Mouse (Mus musculus): ENCODE data around the gene Rnpep. TPM values are rescaled to one million over a fixed set of nuclear protein-coding genes. Genes with fewer than 3 reads are reported as not detected.

Gene Rnpep
- polyA plus RNA-seq, 1 experiment from 2014 or later: 106 TPM

DNA sequence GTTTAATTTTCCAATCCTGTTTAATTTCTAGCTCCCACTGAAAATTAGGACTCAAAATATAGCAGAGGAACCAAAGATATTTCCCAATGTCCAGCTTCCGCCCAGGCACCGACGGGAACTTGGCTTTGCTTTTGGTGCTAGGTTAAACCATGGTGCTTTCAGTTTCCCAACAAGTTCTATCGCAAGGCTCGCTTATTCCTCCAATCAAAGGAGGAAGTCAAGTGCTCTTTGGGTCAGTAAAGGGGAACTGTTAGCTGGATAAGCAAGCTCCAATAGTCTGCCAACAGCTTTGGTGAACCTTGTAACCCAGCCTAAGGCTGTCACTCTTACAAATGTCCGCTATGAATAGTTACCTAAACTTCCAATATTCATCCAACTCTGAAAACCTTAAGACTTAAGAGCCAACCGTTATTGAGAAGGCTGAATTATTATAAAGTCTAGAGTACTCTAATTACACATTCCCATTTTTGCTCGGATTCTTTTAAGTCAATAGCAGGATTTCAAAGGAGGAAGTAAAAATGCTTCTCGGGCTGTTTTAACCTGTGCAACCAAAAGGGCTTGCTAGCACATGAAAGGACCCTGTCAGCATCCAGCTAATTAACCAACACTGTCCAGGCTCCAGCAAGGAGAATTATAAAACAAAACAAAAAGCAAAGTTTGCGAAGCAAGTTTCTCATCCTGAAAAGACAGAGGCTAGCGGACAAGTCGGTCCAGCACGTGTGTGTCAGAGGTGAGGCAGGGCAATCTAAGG, 1.2 kb downstream of the Rnpep start:
- Histone ChIP-seq H3K27ac (replicated peaks) (peak overlapping the region; percentile 86), H3K4me3 (peak overlapping the region; percentile 81), H3K36me3 (peaks cover 13% of the 10 kb centered on the region), H3K4me1 (replicated peaks) (peaks cover 36% of the 10 kb centered on the region), H3K9me3 (no peaks in the 10 kb centered on the region), H3K4me2 (peak overlapping the region; percentile 83), H3K27me3 (no peaks in the 10 kb centered on the region), H3K9ac (peak overlapping the region; percentile 92)
- 42% methylated on average over 13 of the region's 13 CpGs for WGBS
- no peak for ATAC-seq (ENCODE audit: low FRiP score, low read depth)

DNA sequence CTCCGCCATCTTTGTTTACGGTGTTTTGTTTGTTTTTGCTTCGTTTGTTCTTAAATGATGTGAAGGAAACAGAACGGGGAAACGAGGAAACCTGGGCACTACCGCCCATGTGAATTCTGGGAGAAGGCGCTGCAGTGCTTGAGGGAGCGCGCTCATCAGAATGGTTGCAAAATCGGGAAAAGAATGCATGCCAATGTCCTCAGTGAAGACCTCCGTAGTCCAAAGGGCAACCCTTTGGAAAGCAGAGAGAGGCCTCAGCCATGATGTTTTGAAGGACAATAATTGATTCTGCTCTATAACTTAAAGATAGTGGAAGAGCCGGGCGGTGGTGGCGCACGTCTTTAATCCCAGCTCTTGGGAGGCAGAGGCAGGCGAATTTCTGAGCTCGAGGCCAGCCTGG, 2.0 kb downstream of the Rnpep start:
- H3K4me1 ChIP-seq (replicated peaks): peaks cover 36% of the 10 kb centered on the region
- H3K36me3 ChIP-seq: peaks cover 21% of the 10 kb centered on the region
- no peak overlapping the region for H3K4me3 ChIP-seq
- H3K4me2 ChIP-seq: peak overlapping the region; percentile 16; the same call in 1 of the 2 replicates
- H3K9ac ChIP-seq: no peak overlapping the region
- no peaks in the 10 kb centered on the region for H3K27me3 ChIP-seq
- WGBS: 95% methylated on average over 17 of the region's 17 CpGs
- no peaks in the 10 kb centered on the region for H3K9me3 ChIP-seq
- no peak for ATAC-seq (ENCODE audit: low FRiP score, low read depth)
- H3K27ac ChIP-seq (replicated peaks): no peak overlapping the region

DNA sequence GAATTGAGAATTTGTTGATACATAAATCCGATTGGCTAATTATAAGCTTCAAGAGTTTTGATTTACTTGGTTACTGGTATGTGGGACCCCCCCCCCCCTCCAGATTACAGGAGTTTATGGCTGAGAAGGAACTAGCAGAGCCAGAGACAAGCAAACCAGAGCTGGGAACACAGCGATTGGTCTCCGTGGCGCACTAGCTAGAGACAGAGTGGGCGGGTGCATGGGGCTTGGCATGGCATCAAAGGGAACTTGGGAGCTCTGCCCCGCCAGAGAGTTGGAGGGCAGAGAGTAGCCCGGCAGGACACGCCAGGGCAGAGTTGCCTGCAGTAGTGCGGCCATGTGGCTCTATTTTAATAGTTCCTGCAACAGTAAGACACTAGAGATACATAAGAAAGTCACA, 3.2 kb downstream of the Rnpep start:
- WGBS: 64% methylated on average over 9 of the region's 9 CpGs
- ATAC-seq (ENCODE audit: low FRiP score, low read depth): no peak
- H3K4me1 ChIP-seq (replicated peaks): peaks cover 36% of the 10 kb centered on the region

DNA sequence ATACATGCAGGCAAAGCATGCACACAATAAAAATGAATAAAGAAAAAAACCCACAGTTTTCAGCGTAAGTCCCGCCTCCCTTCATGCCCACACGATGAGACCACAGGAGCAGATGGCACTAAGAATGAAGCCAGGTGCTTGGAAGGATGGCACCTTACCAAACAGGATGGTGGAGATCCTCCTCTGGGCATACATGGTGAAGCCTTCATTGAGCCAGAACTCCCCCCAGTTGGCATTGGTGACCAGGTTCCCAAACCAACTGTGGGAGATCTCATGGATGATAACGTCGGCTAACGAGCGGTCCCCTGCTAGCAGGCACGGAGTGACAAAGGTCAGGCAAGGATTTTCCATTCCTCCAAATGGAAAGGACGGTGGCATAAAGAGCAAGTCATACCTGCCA, 12.5 kb downstream of the Rnpep start:
- Histone ChIP-seq H3K4me2 (no peak overlapping the region), H3K4me3 (no peak overlapping the region), H3K9me3 (no peaks in the 10 kb centered on the region), H3K27me3 (no peaks in the 10 kb centered on the region), H3K27ac (replicated peaks) (no peak overlapping the region), H3K9ac (no peak overlapping the region), H3K36me3 (peaks cover 51% of the 10 kb centered on the region), H3K4me1 (replicated peaks) (no peaks in the 10 kb centered on the region)
- ATAC-seq (ENCODE audit: low FRiP score, low read depth): no peak
- 87% methylated on average over 9 of the region's 9 CpGs for WGBS

More for the DNA sequence above, 3.2 kb downstream of the Rnpep start:
- peaks cover 32% of the 10 kb centered on the region for H3K36me3 ChIP-seq
- H3K4me3 ChIP-seq: no peak overlapping the region
- no peaks in the 10 kb centered on the region for H3K9me3 ChIP-seq
- H3K27ac ChIP-seq (replicated peaks): no peak overlapping the region
- H3K4me2 ChIP-seq: 0 out of 2 replicates have a peak overlapping the region, but pooled peaks have one; percentile 16
- H3K27me3 ChIP-seq: no peaks in the 10 kb centered on the region
- H3K9ac ChIP-seq: no peak overlapping the region

DNA sequence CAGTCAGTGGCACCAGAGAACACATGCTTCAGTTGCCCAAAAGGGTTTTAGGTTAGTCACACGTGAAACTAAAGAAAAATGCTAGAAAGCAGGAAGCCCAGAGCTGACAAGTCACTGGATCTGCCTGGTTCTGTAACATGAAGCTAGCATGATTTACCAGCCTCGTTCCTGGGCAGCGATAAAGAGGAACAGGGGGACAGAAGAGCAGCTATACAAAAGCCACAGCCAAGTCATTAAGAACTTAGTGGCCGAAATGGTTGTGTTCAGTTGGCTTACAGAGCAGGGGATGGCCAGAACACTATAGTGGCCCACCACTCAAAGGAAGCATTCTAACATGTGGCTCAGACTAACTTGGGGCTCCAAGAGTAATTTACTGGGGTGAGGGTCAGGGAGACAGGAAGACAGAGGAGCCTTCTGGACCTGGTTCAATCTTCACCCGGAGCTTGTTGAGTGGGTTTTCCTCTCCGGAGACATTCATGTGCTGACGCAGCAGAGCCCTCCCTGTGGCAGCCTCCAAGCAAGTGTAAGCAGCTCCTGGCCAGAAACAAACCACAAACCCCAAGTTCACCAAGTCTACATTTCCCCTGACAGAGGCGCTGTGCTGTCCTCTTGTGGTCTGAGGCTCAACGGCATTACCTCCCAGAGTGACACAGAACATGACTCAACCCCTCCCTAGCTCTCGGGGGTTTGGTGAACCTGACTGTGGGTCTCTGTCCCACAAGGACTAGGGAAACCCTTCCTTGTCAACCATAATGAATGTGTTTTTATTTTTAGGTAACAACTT, 16.0 kb downstream of the Rnpep start:
- H3K36me3 ChIP-seq: peaks cover 67% of the 10 kb centered on the region
- 87% methylated on average over 10 of the region's 10 CpGs for WGBS
- no peak for ATAC-seq (ENCODE audit: low FRiP score, low read depth)

DNA sequence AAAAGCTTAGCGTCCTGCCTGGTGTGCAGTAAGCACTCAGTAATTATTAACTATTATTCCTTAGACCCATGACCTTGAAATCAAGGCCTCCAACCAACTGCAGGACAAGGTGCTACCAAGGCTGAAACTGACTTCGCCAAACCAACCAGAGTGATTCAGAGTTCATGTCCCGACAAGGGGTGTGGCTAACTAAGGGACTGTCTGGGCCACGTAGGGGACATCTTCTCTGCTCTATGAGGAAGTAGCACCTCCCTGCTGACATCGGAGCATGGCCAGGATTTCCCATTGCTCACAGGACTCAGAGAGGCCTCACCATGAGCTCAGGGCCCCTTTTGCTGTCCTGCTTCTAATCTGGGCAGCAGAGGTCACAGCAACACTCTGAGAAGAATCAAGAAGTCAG, 18.1 kb downstream of the Rnpep start:
- Histone ChIP-seq H3K9me3 (no peaks in the 10 kb centered on the region), H3K36me3 (peaks cover 64% of the 10 kb centered on the region), H3K27ac (replicated peaks) (no peak overlapping the region), H3K9ac (no peak overlapping the region), H3K4me2 (no peak overlapping the region), H3K4me3 (no peak overlapping the region), H3K4me1 (replicated peaks) (no peaks in the 10 kb centered on the region), H3K27me3 (no peaks in the 10 kb centered on the region)
- WGBS: 87% methylated on average over 5 of the region's 5 CpGs
- ATAC-seq (ENCODE audit: low FRiP score, low read depth): no peak

More for the DNA sequence above, 16.0 kb downstream of the Rnpep start:
- Histone ChIP-seq H3K4me1 (replicated peaks) (no peaks in the 10 kb centered on the region), H3K4me3 (no peak overlapping the region), H3K27me3 (no peaks in the 10 kb centered on the region), H3K27ac (replicated peaks) (no peak overlapping the region), H3K9me3 (no peaks in the 10 kb centered on the region), H3K9ac (no peak overlapping the region), H3K4me2 (no peak overlapping the region)

DNA sequence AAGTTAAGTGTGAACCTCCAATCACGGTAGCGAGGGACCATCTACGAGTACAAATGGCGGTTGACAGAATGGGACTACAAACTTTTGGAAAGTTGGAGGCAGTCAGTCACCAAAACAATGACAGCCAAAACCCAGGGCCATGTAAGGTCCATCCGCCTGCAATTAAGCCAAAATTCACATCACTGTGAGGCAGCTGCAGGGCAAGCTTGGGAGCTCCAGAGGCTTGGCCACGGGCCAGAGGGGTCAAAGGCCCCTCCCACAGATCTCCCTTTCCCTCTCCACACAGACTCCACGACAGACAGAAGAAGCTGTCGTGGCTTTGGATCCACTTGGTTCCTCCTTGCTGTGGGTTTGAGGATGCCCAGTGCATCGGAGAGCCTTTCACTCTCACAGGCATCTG, 20.6 kb downstream of the Rnpep start:
- H3K27ac ChIP-seq (replicated peaks): no peak overlapping the region
- H3K36me3 ChIP-seq: peaks cover 55% of the 10 kb centered on the region
- H3K4me1 ChIP-seq (replicated peaks): peaks cover 7% of the 10 kb centered on the region
- H3K9ac ChIP-seq: no peak overlapping the region
- ATAC-seq (ENCODE audit: low FRiP score, low read depth): no peak
- H3K4me3 ChIP-seq: no peak overlapping the region
- no peak overlapping the region for H3K4me2 ChIP-seq
- WGBS: 82% methylated on average over 9 of the region's 9 CpGs
- H3K9me3 ChIP-seq: no peaks in the 10 kb centered on the region
- H3K27me3 ChIP-seq: no peaks in the 10 kb centered on the region

DNA sequence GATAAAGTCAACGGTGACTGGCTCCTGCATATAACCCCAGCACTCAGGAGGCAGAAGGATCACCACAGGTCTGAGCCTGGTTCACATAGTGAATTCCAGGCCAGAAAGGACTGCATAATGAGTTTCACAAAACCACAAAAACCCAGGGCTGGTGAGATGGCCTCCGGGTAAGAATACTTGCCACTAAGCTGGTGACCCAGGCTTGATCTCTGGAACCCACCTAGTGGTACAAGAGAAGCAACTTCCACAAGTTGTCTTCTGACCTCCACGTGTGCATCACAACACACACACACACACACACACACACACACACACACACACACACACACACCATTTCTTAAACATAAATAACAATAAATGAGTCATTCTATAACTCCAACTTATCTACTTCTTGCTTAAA, 21.6 kb downstream of the Rnpep start:
- Histone ChIP-seq H3K9me3 (no peaks in the 10 kb centered on the region), H3K4me1 (replicated peaks) (peaks cover 9% of the 10 kb centered on the region), H3K27ac (replicated peaks) (no peak overlapping the region), H3K4me3 (no peak overlapping the region), H3K36me3 (peaks cover 49% of the 10 kb centered on the region), H3K4me2 (no peak overlapping the region), H3K27me3 (no peaks in the 10 kb centered on the region), H3K9ac (no peak overlapping the region)
- ATAC-seq (ENCODE audit: low FRiP score, low read depth): no peak
- WGBS: 94% methylated on average over 3 of the region's 3 CpGs

DNA sequence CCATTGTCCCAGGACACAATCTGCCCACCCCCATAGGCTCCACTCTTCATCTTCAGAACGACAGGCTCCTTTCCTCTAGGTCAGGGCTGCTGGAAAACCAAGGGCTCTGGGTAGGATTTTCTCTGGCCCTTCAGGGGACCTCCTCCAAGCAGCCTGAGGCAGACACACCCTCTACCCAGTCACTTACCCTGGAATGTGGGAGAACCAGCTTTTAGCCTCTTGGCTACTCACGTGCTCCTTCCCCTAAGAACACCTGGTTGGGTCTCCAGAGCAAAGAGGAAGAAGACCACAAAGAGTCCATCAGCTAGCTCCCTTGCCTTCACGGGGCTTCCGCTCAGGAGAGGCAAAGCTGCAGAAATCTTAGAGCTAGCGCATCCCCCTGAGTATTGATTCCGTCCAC, 23.0 kb downstream of the Rnpep start:
- Histone ChIP-seq H3K27me3 (no peaks in the 10 kb centered on the region), H3K9me3 (no peaks in the 10 kb centered on the region), H3K9ac (no peak overlapping the region), H3K4me3 (no peak overlapping the region), H3K4me2 (no peak overlapping the region), H3K27ac (replicated peaks) (no peak overlapping the region), H3K36me3 (peaks cover 41% of the 10 kb centered on the region), H3K4me1 (replicated peaks) (peaks cover 9% of the 10 kb centered on the region)
- ATAC-seq (ENCODE audit: low FRiP score, low read depth): no peak
- WGBS: 82% methylated on average over 6 of the region's 6 CpGs

DNA sequence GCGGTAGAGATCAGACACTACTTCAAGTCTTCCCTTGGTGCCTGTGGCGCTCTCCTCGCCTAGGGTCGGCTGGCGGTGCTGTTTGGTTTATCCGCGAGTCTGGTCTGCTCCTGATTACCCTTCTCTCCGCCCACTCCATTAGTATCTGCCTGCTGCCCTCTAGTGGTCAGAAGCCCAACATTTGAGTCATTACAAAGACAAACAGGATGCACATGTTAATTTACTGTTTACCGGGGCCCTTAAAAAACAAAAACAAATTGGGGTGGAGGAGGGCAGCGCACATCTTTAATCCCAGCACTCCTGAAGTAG, 24.8 kb downstream of the Rnpep start:
- no peaks in the 10 kb centered on the region for H3K27me3 ChIP-seq
- H3K9me3 ChIP-seq: no peaks in the 10 kb centered on the region
- H3K36me3 ChIP-seq: peaks cover 24% of the 10 kb centered on the region
- 0 out of 2 replicates have a peak overlapping the region, but pooled peaks have one; percentile 6 for H3K9ac ChIP-seq
- peak overlapping the region; percentile 51 for H3K4me2 ChIP-seq
- peaks cover 9% of the 10 kb centered on the region for H3K4me1 ChIP-seq (replicated peaks)
- H3K27ac ChIP-seq (replicated peaks): no peak overlapping the region; the same call in 1 of the 2 replicates
- under 1% methylated on average over 10 of the region's 10 CpGs for WGBS
- H3K4me3 ChIP-seq: peak overlapping the region; percentile 4
- peak; percentile 87 for ATAC-seq (ENCODE audit: low FRiP score, low read depth)

DNA sequence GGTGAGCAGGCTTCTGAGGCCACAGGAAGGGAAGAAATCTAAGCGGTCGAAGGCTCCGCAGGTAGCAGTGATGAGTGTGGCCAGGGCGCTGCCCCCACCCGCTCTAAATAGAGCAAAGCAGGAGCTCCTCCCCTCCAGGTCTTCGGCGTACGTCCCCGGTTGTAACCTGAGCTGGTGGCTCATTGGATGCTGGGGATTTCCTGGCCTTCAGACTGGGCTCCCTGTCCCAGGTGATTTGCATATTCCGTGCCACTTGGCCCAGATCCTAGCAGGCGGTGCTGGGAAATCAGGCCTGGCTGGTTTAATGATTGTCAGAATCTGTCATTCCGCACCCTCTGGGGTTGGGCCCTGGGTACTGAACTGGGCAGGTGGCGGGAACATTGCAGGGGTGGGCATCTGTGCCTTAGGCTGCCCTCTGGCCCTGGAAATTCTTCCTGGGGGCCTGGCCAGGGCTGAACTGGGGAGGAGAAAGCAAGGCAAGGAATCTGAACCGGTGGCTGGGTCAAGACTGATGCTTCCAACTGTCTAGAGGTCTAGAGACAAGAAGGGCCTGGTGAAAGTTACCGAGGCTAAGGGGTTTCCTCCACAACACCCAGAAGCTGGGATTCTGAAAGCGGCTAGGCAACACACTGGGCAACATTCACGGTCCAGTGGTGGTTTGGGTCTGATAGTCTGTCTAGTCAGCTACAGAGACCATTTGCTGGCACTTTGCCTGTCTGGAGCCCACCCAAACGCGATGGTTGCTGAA, 25.3 kb downstream of the Rnpep start, which contains the start of gene Elf3:
Gene Elf3 (minus strand): TSS at position 189 of the 748 bp plus-strand sequence.
- WGBS: 10% methylated on average over 19 of the region's 19 CpGs
- Histone ChIP-seq H3K4me2 (peak within 1 kb of the TSS; percentile 51), H3K27me3 (no peaks in the 10 kb centered on the region), H3K9ac (0 out of 2 replicates have a peak within 1 kb of the TSS, but pooled peaks have one; percentile 6), H3K9me3 (no peaks in the 10 kb centered on the region), H3K4me1 (replicated peaks) (peaks cover 9% of the 10 kb centered on the region), H3K36me3 (peaks cover 19% of the 10 kb centered on the region), H3K4me3 (peak within 1 kb of the TSS; percentile 4), H3K27ac (replicated peaks) (no peak within 1 kb of the TSS; the same call in 1 of the 2 replicates)
- ATAC-seq (ENCODE audit: low FRiP score, low read depth): peak; percentile 49

DNA sequence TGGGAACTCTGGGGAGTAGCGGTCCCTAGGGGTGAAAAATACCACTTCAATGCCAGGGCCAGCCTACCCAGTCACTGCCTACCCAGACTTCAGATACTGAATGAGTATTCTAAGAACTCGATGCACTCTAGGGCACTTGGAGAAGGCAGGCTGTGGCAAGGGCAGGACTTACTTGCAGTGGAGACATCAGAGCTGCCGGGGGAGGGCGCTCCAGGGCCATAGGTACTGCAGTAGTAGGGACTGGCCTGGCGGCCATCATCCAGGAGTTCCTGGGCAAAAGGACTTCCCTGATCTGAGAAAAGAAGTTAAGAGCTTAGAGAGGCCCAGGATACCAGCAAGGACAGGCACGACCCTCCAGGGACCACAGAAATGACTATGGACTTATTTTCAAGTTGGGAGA, 27.6 kb downstream of the Rnpep start:
- peaks cover 9% of the 10 kb centered on the region for H3K4me1 ChIP-seq (replicated peaks)
- no peak overlapping the region for H3K4me2 ChIP-seq
- no peak for ATAC-seq (ENCODE audit: low FRiP score, low read depth)
- H3K27ac ChIP-seq (replicated peaks): no peak overlapping the region
- 82% methylated on average over 6 of the region's 6 CpGs for WGBS
- H3K9me3 ChIP-seq: no peaks in the 10 kb centered on the region
- H3K36me3 ChIP-seq: no peaks in the 10 kb centered on the region; the same call in 1 of the 2 replicates
- no peak overlapping the region for H3K4me3 ChIP-seq
- H3K27me3 ChIP-seq: no peaks in the 10 kb centered on the region
- no peak overlapping the region for H3K9ac ChIP-seq

Data from hindbrain, embryonic 15.5 days (tissue).